Mouse (Mus musculus) thymus, postnatal 14 days (tissue): ENCODE data around the gene Slc35g1.
A peak's percentile ranks its signal among the peaks of the same experiment; 100 is the strongest.
"Not testable (repeated sequence)": the region's sequence is repeated elsewhere in the genome, so short reads cannot be mapped to it uniquely, and the experiment has no call there.

Experiments
- DNase-seq: peaks from one replicate; pipeline ENCODE4 v3.0.0; 2021

The Slc35g1 gene

GRCm38 (mm10) chr19:38395701-38396632 lies at the start of gene Slc35g1:
Gene Slc35g1, plus strand, starts transcription at chr19:38395980.
- DNase-seq: peak; percentile 70

GRCm38 (mm10) chr19:38348271-38349012 lies 47.3 kb upstream of the Slc35g1 start:
- DNase-seq: no peak

- DNase-seq: no peak
Observed at GRCm38 (mm10) chr19:38349013-38349341, 46.8 kb upstream of the Slc35g1 start.

GRCm38 (mm10) chr19:38351202-38351601 lies 44.6 kb upstream of the Slc35g1 start:
- DNase-seq: no peak

- no peak for DNase-seq
Observed at GRCm38 (mm10) chr19:38351728-38352127, 44.1 kb upstream of the Slc35g1 start.

- DNase-seq: peak; percentile 23
Observed at GRCm38 (mm10) chr19:38352495-38353130, 43.2 kb upstream of the Slc35g1 start.

- no peak for DNase-seq
Observed at GRCm38 (mm10) chr19:38354279-38354678, 41.5 kb upstream of the Slc35g1 start.

- DNase-seq: no peak
Observed at GRCm38 (mm10) chr19:38354819-38355360, 40.9 kb upstream of the Slc35g1 start.

- DNase-seq: no peak
Observed at GRCm38 (mm10) chr19:38356211-38356828, 39.5 kb upstream of the Slc35g1 start.

- DNase-seq: no peak
Observed at GRCm38 (mm10) chr19:38357956-38358623, 37.7 kb upstream of the Slc35g1 start.

GRCm38 (mm10) chr19:38359287-38359686 lies 36.5 kb upstream of the Slc35g1 start:
- DNase-seq: no peak

- DNase-seq: no peak
Observed at GRCm38 (mm10) chr19:38361850-38362249, 33.9 kb upstream of the Slc35g1 start.

GRCm38 (mm10) chr19:38363358-38363757 lies 32.4 kb upstream of the Slc35g1 start:
- no peak for DNase-seq

GRCm38 (mm10) chr19:38363879-38364659 lies 31.7 kb upstream of the Slc35g1 start:
- DNase-seq: no peak

- no peak for DNase-seq
Observed at GRCm38 (mm10) chr19:38364939-38365614, 30.7 kb upstream of the Slc35g1 start.

GRCm38 (mm10) chr19:38372460-38373102 lies 23.2 kb upstream of the Slc35g1 start:
- no peak for DNase-seq

- DNase-seq: no peak
Observed at GRCm38 (mm10) chr19:38373371-38373770, 22.4 kb upstream of the Slc35g1 start.

GRCm38 (mm10) chr19:38383769-38384168 lies 12.0 kb upstream of the Slc35g1 start:
- DNase-seq: no peak

GRCm38 (mm10) chr19:38387021-38387420 lies 8.8 kb upstream of the Slc35g1 start:
- not testable (repeated sequence) for DNase-seq

- DNase-seq: no peak
Observed at GRCm38 (mm10) chr19:38387835-38388234, 7.9 kb upstream of the Slc35g1 start.
